Mouse (Mus musculus) thymus, adult 2 months (tissue): ENCODE data around the gene Eng. TPM values are rescaled to one million over a fixed set of nuclear protein-coding genes. Genes with fewer than 3 reads are reported as not detected.

Experiments
- DNase-seq: peaks from one replicate; pipeline ENCODE4 v3.0.0; 2021
- H3K27ac ChIP-seq: fragments of 200-500 bp; 2 replicates; pipeline ENCODE4 v1.5.1; 2012; ENCODE audit warnings: low read length, control low read depth; ENCODE audit not compliant: control insufficient read depth, insufficient read depth
- H3K27me3 ChIP-seq: fragments of 200-500 bp; 2 replicates; pipeline ENCODE4 v1.6.1; 2012; ENCODE audit warnings: mild to moderate bottlenecking, low read length, moderate library complexity, mixed read lengths; ENCODE audit not compliant: control insufficient read depth, insufficient read depth
- H3K36me3 ChIP-seq: fragments of 200-500 bp; 2 replicates; pipeline ENCODE4 v1.6.1; 2012; ENCODE audit warnings: mild to moderate bottlenecking, low read length, moderate library complexity; ENCODE audit not compliant: control insufficient read depth, insufficient read depth
- H3K4me1 ChIP-seq: fragments of 200-500 bp; replicated peaks from 2 replicates; pipeline ENCODE4 v1.6.1; 2012; ENCODE audit warnings: low read length; ENCODE audit not compliant: control insufficient read depth, insufficient read depth
- H3K4me3 ChIP-seq: fragments of 200-500 bp; 2 replicates; pipeline ENCODE4 v1.5.1; 2012; ENCODE audit warnings: mild to moderate bottlenecking, low read length, control low read depth, moderate library complexity; ENCODE audit not compliant: control insufficient read depth, insufficient read depth
- CTCF ChIP-seq: fragments of 200-500 bp; IDR thresholded peaks from 2 replicates; pipeline ENCODE4 v1.5.1; 2012; ENCODE audit warnings: mild to moderate bottlenecking, control low read depth, low read length, moderate library complexity, borderline replicate concordance; ENCODE audit not compliant: control insufficient read depth, poor library complexity, insufficient read depth; ENCODE audit errors: extremely low read depth
- POLR2A ChIP-seq: fragments of 200-500 bp; IDR thresholded peaks from 2 replicates; pipeline ENCODE4 v1.6.1; 2012; ENCODE audit warnings: mild to moderate bottlenecking, low read length, control low read depth, moderate library complexity; ENCODE audit not compliant: control insufficient read depth, poor library complexity, insufficient read depth; ENCODE audit errors: extremely low read depth
- WGBS: fragments of 180-500 bp; shearing (Covaris S2); methylation state at CpG from one replicate; pipeline ENCODE4 v1.1.7; 2018; 5-methylcytosine and 5-hydroxymethylcytosine counted together
- polyA plus RNA-seq: library from polyadenylated mRNA; depleted of rRNA; stranded (reverse); fragments of >200 nt; gene quantifications from 2 replicates; pipeline ENCODE4 v1.2.3, GENCODE M21; 2012

Gene Eng
- polyA plus RNA-seq, 1 experiment, result 66.1 TPM

DNA sequence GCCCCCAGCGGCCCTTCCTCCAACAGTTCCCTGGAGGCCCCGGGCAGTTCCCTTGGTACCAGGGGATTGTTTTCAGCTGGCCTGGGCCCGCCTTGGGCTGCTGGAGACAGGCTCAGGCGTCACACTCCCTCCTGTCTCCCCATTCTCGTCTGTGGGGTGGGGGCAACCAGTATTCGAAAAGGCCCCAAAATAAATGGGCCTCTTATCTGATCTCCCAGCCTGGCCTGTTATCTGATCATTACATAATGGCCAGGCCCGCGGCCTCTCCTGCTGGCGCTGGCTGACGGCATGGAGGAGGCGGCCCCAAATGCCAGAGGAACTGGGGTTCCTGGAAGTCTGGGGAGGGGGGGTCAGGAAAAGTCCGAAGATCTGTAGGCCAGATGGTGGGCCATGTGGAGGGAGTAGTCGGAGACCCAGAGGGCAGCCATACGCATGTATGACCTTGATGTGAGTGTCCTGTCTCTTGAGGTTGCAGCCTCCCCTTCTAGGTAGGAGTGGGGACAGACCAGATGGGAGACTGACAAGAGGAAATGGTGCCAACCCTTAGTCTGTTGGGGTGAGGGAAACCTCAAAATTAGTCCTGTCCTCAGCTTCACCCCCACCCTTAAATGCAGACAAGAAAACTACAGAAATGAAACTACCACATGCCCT is 8.5 kb downstream of the Eng start:
- Histone ChIP-seq H3K36me3 (no peaks in the 10 kb centered on the region), H3K27me3 (no peaks in the 10 kb centered on the region), H3K4me1 (0 out of 2 replicates have a peak, but pooled peaks cover 9% of the 10 kb centered on the region), H3K4me3 (no peak overlapping the region), H3K27ac (no peak overlapping the region)
- WGBS, result 67% methylated on average over 14 of the region's 14 CpGs
- no peak for TF ChIP-seq CTCF
- TF ChIP-seq POLR2A, result no peak
- no peak for DNase-seq

DNA sequence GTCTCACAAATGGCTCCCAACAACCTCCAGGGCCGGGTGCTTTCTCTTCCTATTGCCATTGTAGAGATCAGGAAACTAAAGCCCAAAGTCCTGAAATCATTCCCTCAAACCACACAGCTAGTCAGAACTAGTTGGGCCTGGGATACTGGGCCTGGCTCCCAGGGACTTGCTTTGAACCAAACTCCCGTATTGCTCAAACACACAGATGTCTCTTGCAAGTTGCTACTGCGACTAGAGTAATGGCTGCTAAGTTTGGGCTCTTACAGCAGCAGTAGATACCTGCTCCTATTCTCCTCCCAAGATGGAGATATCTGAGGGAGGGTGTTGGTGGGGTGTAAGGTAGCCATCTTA is 9.0 kb downstream of the Eng start:
- Histone ChIP-seq H3K27ac (no peak overlapping the region), H3K4me1 (0 out of 2 replicates have a peak, but pooled peaks cover 9% of the 10 kb centered on the region), H3K27me3 (no peaks in the 10 kb centered on the region), H3K4me3 (no peak overlapping the region), H3K36me3 (no peaks in the 10 kb centered on the region)
- TF ChIP-seq CTCF (no peak), POLR2A (no peak)
- 69% methylated on average over 3 of the region's 3 CpGs for WGBS
- no peak for DNase-seq

DNA sequence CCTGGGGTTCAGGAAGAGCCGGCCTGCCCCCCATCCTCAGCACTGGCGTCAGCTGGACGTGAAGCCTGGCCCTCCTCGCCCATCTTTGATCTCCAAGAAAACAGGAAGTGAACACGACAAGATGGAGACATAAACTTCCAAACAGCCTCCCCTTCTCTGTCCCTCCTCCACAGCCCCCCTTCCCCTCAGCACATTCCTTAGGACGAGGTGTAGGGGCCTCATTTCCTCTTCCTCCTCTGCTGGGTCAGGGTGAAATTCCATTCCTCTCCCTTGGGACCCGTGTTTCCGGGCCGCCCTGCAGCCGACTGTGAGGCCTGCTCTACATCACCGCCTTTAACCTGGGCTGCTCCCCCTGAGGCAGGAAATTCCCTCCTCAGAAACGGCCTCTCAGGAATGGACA is 9.4 kb downstream of the Eng start:
- Histone ChIP-seq H3K36me3 (no peaks in the 10 kb centered on the region), H3K27me3 (no peaks in the 10 kb centered on the region), H3K4me1 (0 out of 2 replicates have a peak, but pooled peaks cover 9% of the 10 kb centered on the region), H3K4me3 (no peak overlapping the region), H3K27ac (no peak overlapping the region)
- 82% methylated on average over 12 of the region's 12 CpGs for WGBS
- TF ChIP-seq POLR2A (no peak), CTCF (no peak)
- no peak for DNase-seq

DNA sequence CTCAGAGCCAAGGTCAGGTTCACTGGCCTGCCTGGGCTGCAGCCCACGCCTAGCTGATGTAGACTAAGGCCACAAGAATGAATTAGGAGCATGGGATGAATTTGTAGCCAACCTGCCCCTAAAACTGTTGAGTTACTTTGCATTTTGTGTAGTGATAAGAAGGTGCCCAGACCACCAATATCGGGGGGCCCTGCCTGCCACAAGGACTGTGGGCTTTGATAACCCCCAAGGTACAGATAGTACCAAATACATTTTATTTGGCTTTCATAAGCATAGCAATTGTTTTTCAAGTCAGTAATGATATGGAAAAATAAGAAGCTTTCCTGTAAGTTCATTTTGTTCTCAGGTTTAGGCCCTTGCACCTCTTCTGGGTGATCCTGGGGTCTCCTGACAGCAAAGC is 12.5 kb downstream of the Eng start:
- DNase-seq, result no peak
- no peak overlapping the region for H3K27ac ChIP-seq
- no peak overlapping the region for H3K4me3 ChIP-seq
- H3K36me3 ChIP-seq, result no peaks in the 10 kb centered on the region
- H3K4me1 ChIP-seq, result 0 out of 2 replicates have a peak, but pooled peaks cover 9% of the 10 kb centered on the region
- TF ChIP-seq CTCF (no peak), POLR2A (no peak)
- no peaks in the 10 kb centered on the region for H3K27me3 ChIP-seq
- WGBS, result 97% methylated on average over 2 of the region's 2 CpGs

DNA sequence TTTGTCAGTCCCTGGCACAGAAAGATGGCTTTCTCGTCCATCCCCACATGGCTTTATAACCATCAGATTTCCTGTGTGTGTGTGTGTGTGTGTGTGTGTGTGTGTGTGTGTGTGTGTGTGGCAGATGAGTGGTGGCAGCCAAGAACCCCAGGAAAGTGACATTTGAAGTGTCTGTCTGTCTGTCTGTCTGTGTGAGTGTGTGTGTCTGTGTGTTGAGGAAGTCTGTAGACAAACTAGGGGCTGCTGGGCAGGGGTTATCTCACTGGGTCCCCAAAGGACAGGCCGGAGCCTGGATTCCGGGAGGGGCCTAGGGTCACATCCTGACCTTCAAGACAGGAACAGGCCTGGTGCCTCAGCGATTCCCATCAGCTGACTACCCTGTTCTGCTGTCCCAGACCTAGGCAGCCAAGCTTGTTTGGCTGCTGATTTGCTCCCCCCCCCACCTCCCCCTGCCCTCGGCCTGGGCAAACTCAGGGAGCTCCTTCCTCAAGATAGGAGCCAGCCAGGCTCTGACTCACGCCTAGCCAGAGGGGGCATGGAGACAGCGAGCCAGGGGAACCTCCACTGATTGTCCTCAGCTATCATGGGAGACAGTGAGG is 15.2 kb downstream of the Eng start:
- TF ChIP-seq CTCF (no peak), POLR2A (no peak)
- Histone ChIP-seq H3K4me3 (no peak overlapping the region), H3K27ac (no peak overlapping the region), H3K4me1 (no peaks in the 10 kb centered on the region), H3K36me3 (no peaks in the 10 kb centered on the region), H3K27me3 (no peaks in the 10 kb centered on the region)
- DNase-seq, result no peak
- 79% methylated on average over 7 of the region's 7 CpGs for WGBS

DNA sequence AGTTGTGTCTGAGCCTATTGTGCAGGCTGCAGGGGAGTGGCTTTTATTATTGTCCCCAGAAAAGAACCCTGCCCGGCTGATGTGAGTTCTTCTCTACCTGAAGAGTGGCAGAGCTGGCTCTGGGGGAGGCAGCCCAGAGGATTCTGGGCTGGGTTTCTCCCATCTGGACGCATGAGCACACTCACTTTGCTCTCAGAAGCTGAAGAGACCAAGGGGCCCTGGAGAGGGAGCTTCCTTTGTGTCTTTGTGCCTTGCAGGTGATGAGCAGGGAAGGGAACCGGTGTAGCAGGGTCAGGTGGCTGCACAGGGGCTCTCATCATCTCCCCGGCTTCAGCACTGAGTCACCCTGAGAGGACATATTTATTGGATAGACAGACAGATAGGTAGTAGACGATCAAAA is 15.9 kb downstream of the Eng start:
- Histone ChIP-seq H3K36me3 (no peaks in the 10 kb centered on the region), H3K4me3 (no peak overlapping the region), H3K27ac (no peak overlapping the region), H3K4me1 (no peaks in the 10 kb centered on the region), H3K27me3 (no peaks in the 10 kb centered on the region)
- TF ChIP-seq CTCF (no peak), POLR2A (no peak)
- 71% methylated on average over 5 of the region's 5 CpGs for WGBS
- no peak for DNase-seq
